Mouse (Mus musculus) heart, embryonic 13.5 days (tissue): ENCODE measurements around the gene Gm3182. TPM values are rescaled to one million over a fixed set of nuclear protein-coding genes. Genes with fewer than 3 reads are reported as not detected.
"Not testable (repeated sequence)": the region's sequence is repeated elsewhere in the genome, so short reads cannot be mapped to it uniquely, and the experiment has no call there.

Experiments
- ATAC-seq: fragments of 200-750 bp; cut with Nextera tagmentation; 2 replicates; pipeline ENCODE4 v1.8.0; 2017; ENCODE audit warnings: moderate TSS enrichment; ENCODE audit not compliant: insufficient number of reproducible peaks, low FRiP score, low TSS enrichment; ENCODE audit errors: extremely low read depth
- H3K27ac ChIP-seq: fragments of 300-500 bp; sonication (generic); replicated peaks from 2 replicates; pipeline ENCODE4 v1.5.1; 2015; ENCODE audit warnings: moderate library complexity, mild to moderate bottlenecking, inconsistent platforms
- H3K27me3 ChIP-seq: fragments of 300-500 bp; sonication (generic); replicated peaks from 2 replicates; pipeline ENCODE4 v1.6.1; 2015; ENCODE audit warnings: mild to moderate bottlenecking, inconsistent platforms
- H3K36me3 ChIP-seq: fragments of 300-500 bp; sonication (generic); 2 replicates; pipeline ENCODE4 v1.6.1; 2015; ENCODE audit warnings: mild to moderate bottlenecking, inconsistent platforms
- H3K4me1 ChIP-seq: fragments of 300-500 bp; sonication (generic); 2 replicates; pipeline ENCODE4 v1.6.1; 2015; ENCODE audit warnings: inconsistent platforms
- H3K4me2 ChIP-seq: fragments of 300-500 bp; sonication (generic); 2 replicates; pipeline ENCODE4 v1.6.1; 2015; ENCODE audit warnings: inconsistent platforms, mild to moderate bottlenecking, moderate library complexity
- H3K4me3 ChIP-seq: fragments of 300-500 bp; sonication (generic); 2 replicates; pipeline ENCODE4 v1.5.1; 2015; ENCODE audit warnings: moderate library complexity, mild to moderate bottlenecking, inconsistent platforms
- H3K9ac ChIP-seq: fragments of 300-500 bp; sonication (generic); 2 replicates; pipeline ENCODE4 v1.6.1; 2015; ENCODE audit warnings: inconsistent platforms, mild to moderate bottlenecking, moderate library complexity
- H3K9me3 ChIP-seq: fragments of 300-500 bp; sonication (generic); 2 replicates; pipeline ENCODE4 v1.6.1; 2016; ENCODE audit warnings: inconsistent platforms
- WGBS: fragments of 180-500 bp; shearing (Covaris S2); methylation state at CpG from one replicate; pipeline ENCODE4 v1.1.7; 2015; ENCODE audit warnings: mixed read lengths; 5-methylcytosine and 5-hydroxymethylcytosine counted together
- polyA plus RNA-seq: library from polyadenylated mRNA; unstranded; fragments of >200 nt; fragmentation: Nextera tagmentation; extraction: Ambion mirVana; gene quantifications from 2 replicates; pipeline ENCODE4 v1.2.1, GENCODE M21; 2015

The Gm3182 gene
- not detected in 2 replicates for polyA plus RNA-seq

DNA sequence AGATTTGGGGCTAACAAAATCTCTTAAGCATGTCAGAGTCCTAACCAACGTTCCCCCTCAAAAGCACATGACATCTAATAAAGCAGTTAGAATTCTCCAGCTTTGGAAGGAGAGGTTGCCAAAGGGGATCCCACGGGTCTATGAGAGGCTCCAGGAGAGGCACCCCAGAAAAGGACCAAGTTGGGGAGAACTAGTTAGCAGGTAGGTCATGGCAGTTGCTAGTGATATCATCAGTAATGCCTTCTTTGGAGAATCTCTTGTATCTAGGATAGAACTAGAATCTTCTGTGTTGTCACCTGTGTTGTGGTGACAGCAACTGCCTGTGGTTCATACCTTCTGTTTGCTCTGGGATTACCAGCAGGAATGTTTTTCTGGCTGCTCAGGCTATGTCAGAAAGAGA is at the start of gene Gm3182:
Gene Gm3182 (plus strand): TSS at position 301 of the 400 bp plus-strand sequence.
- not testable (repeated sequence) for H3K27ac ChIP-seq, ATAC-seq, H3K27me3 ChIP-seq, H3K4me1 ChIP-seq, H3K4me3 ChIP-seq, H3K4me2 ChIP-seq, H3K9me3 ChIP-seq, H3K9ac ChIP-seq, H3K36me3 ChIP-seq
- 83% methylated on average over 1 of the region's 2 CpGs for WGBS

DNA sequence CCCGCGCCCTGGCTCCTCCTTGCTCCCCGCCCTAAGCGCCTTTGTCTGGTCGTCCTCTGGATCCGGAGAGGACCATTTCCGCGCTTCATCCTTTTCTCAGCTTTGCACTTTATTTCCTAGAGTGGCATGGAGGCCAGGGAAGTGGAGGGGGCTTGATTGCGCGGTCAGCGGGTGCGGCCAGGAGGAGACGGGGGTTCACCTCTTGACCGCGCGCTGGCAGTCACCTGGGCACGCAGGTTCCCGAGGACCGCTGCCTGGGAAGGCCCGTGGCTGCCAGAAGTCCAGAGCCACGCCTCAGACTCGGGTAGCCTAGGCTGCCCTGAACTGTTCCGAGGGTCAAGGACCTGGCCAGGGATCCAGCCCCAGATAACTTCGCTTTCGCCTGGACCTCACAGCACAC is 17.9 kb downstream of the Gm3182 start:
- not testable (repeated sequence) for H3K4me1 ChIP-seq, H3K9me3 ChIP-seq, ATAC-seq, H3K9ac ChIP-seq, H3K27me3 ChIP-seq, H3K36me3 ChIP-seq, H3K27ac ChIP-seq
- WGBS = 4% methylated on average over 19 of the region's 25 CpGs
- peak overlapping the region; percentile 37 for H3K4me3 ChIP-seq
- H3K4me2 ChIP-seq = peak overlapping the region; percentile 59

Other genes with a start within 250 kb of the Gm3182 start
- not detected in 2 replicates for gene Gm3138, start 232.1 kb upstream of the Gm3182 start, polyA plus RNA-seq
- not detected in 2 replicates for gene Gm3149, start 164.5 kb upstream of the Gm3182 start, polyA plus RNA-seq
- gene 2610042L04Rik, start 147.0 kb upstream of the Gm3182 start, polyA plus RNA-seq = 0.11 and 0.31 TPM in 2 replicates
- not detected in 2 replicates for gene Gm3159, start 84.2 kb upstream of the Gm3182 start, polyA plus RNA-seq
- 0.47 and 0.49 TPM in 2 replicates for gene Gm3164, start 66.3 kb upstream of the Gm3182 start, polyA plus RNA-seq
- 0.33 TPM in 1 of 2 replicates, not detected in the other for gene Gm3173, start 50.8 kb upstream of the Gm3182 start, polyA plus RNA-seq
- gene Gm3047, start 73.7 kb downstream of the Gm3182 start, polyA plus RNA-seq = not detected in 2 replicates
- not detected in 2 replicates for gene Gm8159, start 150.6 kb downstream of the Gm3182 start, polyA plus RNA-seq
- gene Gm3239, start 182.4 kb downstream of the Gm3182 start, polyA plus RNA-seq = 0.42 and 0.57 TPM in 2 replicates
- gene Gm7876, start 227.5 kb downstream of the Gm3182 start, polyA plus RNA-seq = not detected in 2 replicates
- gene Gm3252, start 245.0 kb downstream of the Gm3182 start, polyA plus RNA-seq = 0.47 and 0.93 TPM in 2 replicates